Mouse (Mus musculus) midbrain, embryonic 16.5 days (tissue): ENCODE data around the gene Mmachc. TPM values are rescaled to one million over a fixed set of nuclear protein-coding genes. Genes with fewer than 3 reads are reported as not detected.
"Not testable (repeated sequence)": the region's sequence is repeated elsewhere in the genome, so short reads cannot be mapped to it uniquely, and the experiment has no call there.

Experiments
- ATAC-seq: fragments of 200-750 bp; cut with Nextera tagmentation; 2 replicates; pipeline ENCODE4 v1.8.0; 2017; ENCODE audit warnings: moderate TSS enrichment
- H3K27ac ChIP-seq: fragments of 300-500 bp; sonication (generic); 2 replicates; pipeline ENCODE4 v1.5.1; 2014; ENCODE audit warnings: mild to moderate bottlenecking, low read length, mixed read lengths
- H3K27me3 ChIP-seq: fragments of 300-500 bp; sonication (generic); 2 replicates; pipeline ENCODE4 v1.6.1; 2014; ENCODE audit warnings: low read depth, low read length, mixed read lengths; ENCODE audit not compliant: control insufficient read depth, insufficient read depth
- H3K36me3 ChIP-seq: fragments of 300-500 bp; sonication (generic); 2 replicates; pipeline ENCODE4 v1.6.1; 2014; ENCODE audit warnings: mild to moderate bottlenecking, low read length, moderate library complexity, mixed read lengths; ENCODE audit not compliant: control insufficient read depth, insufficient read depth
- H3K4me1 ChIP-seq: fragments of 300-500 bp; sonication (generic); 2 replicates; pipeline ENCODE4 v1.6.1; 2014; ENCODE audit warnings: mild to moderate bottlenecking, low read length, mixed read lengths; ENCODE audit not compliant: control insufficient read depth, insufficient read depth
- H3K4me2 ChIP-seq: fragments of 300-500 bp; sonication (generic); 2 replicates; pipeline ENCODE4 v1.6.1; 2014; ENCODE audit warnings: mild to moderate bottlenecking, low read length, mixed read lengths
- H3K4me3 ChIP-seq: fragments of 300-500 bp; sonication (generic); 2 replicates; pipeline ENCODE4 v1.5.1; 2014; ENCODE audit warnings: low read depth, mild to moderate bottlenecking, low read length, moderate library complexity, mixed read lengths
- H3K9ac ChIP-seq: fragments of 300-500 bp; sonication (generic); 2 replicates; pipeline ENCODE4 v1.6.1; 2014; ENCODE audit warnings: low read depth, low read length, mixed read lengths
- H3K9me3 ChIP-seq: fragments of 300-500 bp; sonication (generic); replicated peaks from 2 replicates; pipeline ENCODE4 v1.6.1; 2014; ENCODE audit warnings: mild to moderate bottlenecking, low read length, mixed read lengths; ENCODE audit not compliant: control insufficient read depth, poor library complexity, severe bottlenecking
- WGBS: fragments of 180-500 bp; shearing (Covaris S2); extraction: QIAGEN DNeasy Blood & Tissue Kit; methylation state at CpG from one replicate; pipeline ENCODE4 v1.1.7; 2014; 5-methylcytosine and 5-hydroxymethylcytosine counted together
- polyA plus RNA-seq: library from polyadenylated mRNA; unstranded; fragments of >200 nt; fragmentation: Nextera tagmentation; extraction: Ambion mirVana; gene quantifications from 2 replicates; pipeline ENCODE4 v1.2.1, GENCODE M21; 2015

Gene Mmachc
- polyA plus RNA-seq, 1 experiment from 2014 or later = 20.9 TPM

- H3K36me3 ChIP-seq, H3K27me3 ChIP-seq, H3K9ac ChIP-seq, H3K4me3 ChIP-seq, H3K4me1 ChIP-seq, H3K9me3 ChIP-seq, H3K4me2 ChIP-seq, ATAC-seq, H3K27ac ChIP-seq: not testable (repeated sequence)
- WGBS = 90% methylated on average over 4 of the region's 4 CpGs
These were observed 27.7 kb downstream of the Mmachc start for GRCm38 (mm10) chr4:116680521-116680920.

GRCm38 (mm10) chr4:116679141-116679540 lies 29.1 kb downstream of the Mmachc start:
- no peaks in the 10 kb centered on the region for H3K36me3 ChIP-seq
- ATAC-seq = no peak
- no peaks in the 10 kb centered on the region for H3K9me3 ChIP-seq
- H3K27ac ChIP-seq = no peak overlapping the region
- WGBS = 64% methylated on average over 5 of the region's 5 CpGs
- H3K27me3 ChIP-seq = no peaks in the 10 kb centered on the region
- no peak overlapping the region for H3K4me2 ChIP-seq
- H3K9ac ChIP-seq = no peak overlapping the region
- no peak overlapping the region for H3K4me3 ChIP-seq
- no peaks in the 10 kb centered on the region for H3K4me1 ChIP-seq

DNA sequence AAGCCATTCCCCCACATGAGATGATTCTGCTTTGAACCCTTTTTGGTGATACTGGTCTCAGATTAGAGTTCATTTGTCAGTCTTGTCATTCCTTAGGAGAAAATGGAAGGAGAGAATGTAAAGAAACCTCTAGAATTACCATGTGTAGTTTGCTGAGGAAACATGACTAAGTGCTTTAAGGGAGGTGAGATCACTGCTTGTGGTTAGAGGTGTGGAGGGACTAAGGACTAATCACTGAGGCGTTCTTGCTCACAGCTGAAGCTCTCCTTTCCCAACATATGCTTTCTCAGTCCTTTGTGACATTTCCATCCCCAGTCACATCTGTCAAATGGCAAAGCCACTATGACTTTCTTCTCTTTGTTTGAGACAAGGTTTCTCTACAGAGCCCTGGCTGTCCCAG lies 30.4 kb downstream of the Mmachc start:
- no peak overlapping the region for H3K27ac ChIP-seq
- H3K36me3 ChIP-seq = no peaks in the 10 kb centered on the region
- H3K9ac ChIP-seq = no peak overlapping the region
- no peaks in the 10 kb centered on the region for H3K27me3 ChIP-seq
- H3K4me1 ChIP-seq = no peaks in the 10 kb centered on the region
- no peak for ATAC-seq
- WGBS = 90% methylated on average over 1 of the region's 1 CpGs
- no peak overlapping the region for H3K4me3 ChIP-seq
- no peak overlapping the region for H3K4me2 ChIP-seq
- no peaks in the 10 kb centered on the region for H3K9me3 ChIP-seq

DNA sequence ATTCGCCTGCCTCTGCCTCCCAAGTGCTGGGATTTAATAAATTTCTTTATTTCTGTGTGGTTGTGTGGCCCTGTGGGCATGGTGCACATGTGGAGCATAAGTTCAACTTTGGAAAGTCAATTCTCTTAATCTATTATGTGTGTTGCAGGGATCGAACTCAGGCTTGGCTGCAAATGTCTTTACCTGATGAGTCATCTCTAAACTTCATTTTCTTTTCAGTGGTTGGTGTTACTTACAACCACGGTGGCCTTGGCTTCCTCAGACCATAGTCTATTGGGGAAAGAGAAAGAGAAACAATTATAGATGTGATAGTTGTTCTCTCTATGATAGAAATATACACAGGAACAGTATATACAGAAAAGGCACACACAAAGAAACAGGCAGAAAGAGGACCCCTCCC lies 32.2 kb downstream of the Mmachc start:
- H3K27me3 ChIP-seq = no peaks in the 10 kb centered on the region
- H3K9me3 ChIP-seq = no peaks in the 10 kb centered on the region
- H3K9ac ChIP-seq = no peak overlapping the region
- no peaks in the 10 kb centered on the region for H3K36me3 ChIP-seq
- no peak for ATAC-seq
- H3K27ac ChIP-seq = no peak overlapping the region
- no peak overlapping the region for H3K4me3 ChIP-seq
- 79% methylated on average over 3 of the region's 3 CpGs for WGBS
- no peak overlapping the region for H3K4me2 ChIP-seq
- H3K4me1 ChIP-seq = no peaks in the 10 kb centered on the region

DNA sequence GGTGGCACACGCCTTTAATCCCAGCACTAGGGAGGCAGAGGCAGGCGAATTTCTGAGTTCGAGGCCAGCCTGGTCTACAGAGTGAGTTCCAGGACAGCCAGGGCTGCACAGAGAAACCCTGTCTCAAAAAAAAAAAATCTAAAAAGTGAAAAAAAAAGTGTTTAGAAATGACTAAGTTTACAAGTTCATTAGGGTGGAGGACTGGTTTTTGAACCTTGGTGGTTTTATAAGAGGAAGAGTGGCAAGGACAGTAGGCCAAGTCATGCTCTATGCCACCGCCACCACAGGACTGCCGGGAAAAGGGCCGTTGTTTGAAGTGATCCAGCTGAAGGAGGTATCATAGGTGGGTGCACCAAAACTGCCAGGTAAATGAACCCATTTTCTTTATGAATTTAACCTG lies 33.4 kb downstream of the Mmachc start:
- 91% methylated on average over 6 of the region's 6 CpGs for WGBS
- not testable (repeated sequence) for ATAC-seq, H3K9me3 ChIP-seq, H3K4me1 ChIP-seq, H3K36me3 ChIP-seq, H3K4me3 ChIP-seq, H3K9ac ChIP-seq, H3K27ac ChIP-seq, H3K27me3 ChIP-seq, H3K4me2 ChIP-seq

DNA sequence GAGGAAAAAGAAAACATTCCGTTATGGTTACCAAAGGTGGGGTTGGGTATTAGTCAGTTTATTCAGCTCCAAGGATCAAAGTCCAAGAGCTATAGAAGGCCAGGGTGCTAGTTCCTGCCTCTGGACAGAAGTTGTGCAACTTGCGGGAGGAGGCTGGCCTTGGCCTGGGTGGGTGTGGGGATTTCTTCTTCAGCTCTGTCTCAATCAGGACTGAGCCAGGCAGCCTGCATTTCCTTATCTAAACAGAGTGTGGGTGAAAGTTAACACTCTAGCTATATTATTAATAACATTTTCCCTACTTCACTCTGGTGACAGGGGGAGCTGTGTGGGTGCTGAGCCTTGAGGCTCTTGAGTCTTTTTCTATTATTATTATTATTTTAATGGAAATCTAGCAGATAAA lies 35.4 kb downstream of the Mmachc start:
- no peaks in the 10 kb centered on the region for H3K27me3 ChIP-seq
- no peaks in the 10 kb centered on the region for H3K4me1 ChIP-seq
- H3K4me3 ChIP-seq = no peak overlapping the region
- H3K27ac ChIP-seq = no peak overlapping the region
- H3K36me3 ChIP-seq = no peaks in the 10 kb centered on the region
- 80% methylated on average over 2 of the region's 2 CpGs for WGBS
- H3K9ac ChIP-seq = no peak overlapping the region
- H3K4me2 ChIP-seq = no peak overlapping the region
- H3K9me3 ChIP-seq = no peaks in the 10 kb centered on the region
- ATAC-seq = no peak

DNA sequence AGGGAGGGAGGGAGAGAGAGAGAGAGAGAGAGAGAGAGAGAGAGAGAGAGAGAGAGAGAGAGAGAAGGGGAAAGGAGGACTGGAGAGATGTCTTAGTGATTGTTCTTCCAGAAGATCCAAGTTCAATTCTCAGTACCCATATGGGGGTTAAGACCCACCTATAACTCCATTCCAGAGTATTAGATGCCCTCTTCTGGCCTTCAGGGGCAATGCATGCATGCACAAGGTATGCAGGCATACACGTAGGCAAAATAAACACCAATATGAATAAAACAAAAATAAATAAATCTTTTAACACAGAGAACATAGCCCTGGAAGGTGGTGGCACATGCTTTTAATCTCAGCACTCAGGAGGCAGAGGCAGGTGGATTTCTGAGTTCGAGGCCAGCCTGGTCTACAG lies 38.9 kb downstream of the Mmachc start:
- ATAC-seq = no peak
- H3K36me3 ChIP-seq = no peaks in the 10 kb centered on the region
- H3K4me2 ChIP-seq = no peak overlapping the region
- 56% methylated on average over 2 of the region's 2 CpGs for WGBS
- no peak overlapping the region for H3K9ac ChIP-seq
- H3K9me3 ChIP-seq = no peaks in the 10 kb centered on the region
- no peak overlapping the region for H3K4me3 ChIP-seq
- no peaks in the 10 kb centered on the region for H3K4me1 ChIP-seq
- H3K27me3 ChIP-seq = no peaks in the 10 kb centered on the region
- H3K27ac ChIP-seq = no peak overlapping the region

DNA sequence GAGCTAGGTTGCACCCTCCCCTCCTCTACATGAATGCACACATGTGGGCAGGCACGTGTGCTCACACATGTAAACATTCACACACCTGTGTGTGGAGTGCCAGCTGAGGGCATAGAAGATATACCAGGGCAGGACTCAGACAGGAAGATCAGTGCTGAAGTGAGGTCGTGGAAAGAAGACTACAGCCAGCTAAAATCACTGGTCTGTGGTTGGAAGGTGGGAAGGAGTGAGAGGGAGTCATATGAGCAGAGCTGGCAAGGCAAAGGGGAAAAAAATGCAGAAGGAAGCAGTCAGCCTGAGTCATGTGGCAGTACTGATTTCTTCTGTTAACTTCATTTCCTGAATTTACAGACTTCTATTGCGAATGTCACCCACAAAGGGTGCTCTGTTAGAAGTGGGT lies 40.1 kb downstream of the Mmachc start:
- Histone ChIP-seq H3K4me1 (no peaks in the 10 kb centered on the region), H3K36me3 (no peaks in the 10 kb centered on the region), H3K27ac (no peak overlapping the region), H3K9me3 (no peaks in the 10 kb centered on the region), H3K4me3 (no peak overlapping the region), H3K4me2 (no peak overlapping the region), H3K27me3 (no peaks in the 10 kb centered on the region), H3K9ac (no peak overlapping the region)
- WGBS = 71% methylated on average over 3 of the region's 3 CpGs
- no peak for ATAC-seq

- Histone ChIP-seq H3K36me3 (no peaks in the 10 kb centered on the region), H3K9ac (no peak overlapping the region), H3K4me3 (no peak overlapping the region), H3K27ac (no peak overlapping the region), H3K4me2 (no peak overlapping the region), H3K9me3 (no peaks in the 10 kb centered on the region), H3K27me3 (no peaks in the 10 kb centered on the region), H3K4me1 (no peaks in the 10 kb centered on the region)
- 67% methylated on average over 4 of the region's 4 CpGs for WGBS
- ATAC-seq = no peak
These were observed 41.6 kb downstream of the Mmachc start for GRCm38 (mm10) chr4:116666625-116667024.

DNA sequence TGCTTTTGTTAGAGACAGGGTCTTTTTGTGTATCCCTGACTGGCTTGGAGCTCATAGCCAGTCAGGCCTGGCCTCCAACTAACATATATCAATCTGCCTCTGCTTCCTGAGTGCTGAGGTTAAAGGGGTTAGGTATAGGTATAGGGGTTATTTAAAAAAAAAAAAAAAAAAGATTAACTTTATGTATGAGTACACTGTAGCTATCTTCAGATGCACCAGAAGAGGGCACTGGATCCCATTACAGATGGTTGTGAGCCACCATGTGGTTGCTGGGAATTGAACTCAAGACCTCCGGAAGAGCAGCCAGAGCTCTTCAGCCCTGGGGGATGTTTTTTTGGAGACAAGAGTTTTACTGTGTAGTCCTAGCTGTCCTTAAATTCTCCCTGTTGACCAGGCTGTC lies 46.2 kb downstream of the Mmachc start:
- H3K27ac ChIP-seq = no peak overlapping the region
- H3K27me3 ChIP-seq = no peaks in the 10 kb centered on the region
- no peak overlapping the region for H3K4me3 ChIP-seq
- no peaks in the 10 kb centered on the region for H3K36me3 ChIP-seq
- H3K4me1 ChIP-seq = no peaks in the 10 kb centered on the region
- no peak overlapping the region for H3K4me2 ChIP-seq
- H3K9ac ChIP-seq = no peak overlapping the region
- H3K9me3 ChIP-seq = no peaks in the 10 kb centered on the region
- 94% methylated on average over 1 of the region's 1 CpGs for WGBS
- ATAC-seq = no peak
